Mouse (Mus musculus): ENCODE measurements at regions not wholly inside any gene's neighbourhood (a gene's known extent, or its start where the extent isn't known, plus 50 kb on each side); places are given as distances from the start of the nearest gene placed in this dataset.

DNA sequence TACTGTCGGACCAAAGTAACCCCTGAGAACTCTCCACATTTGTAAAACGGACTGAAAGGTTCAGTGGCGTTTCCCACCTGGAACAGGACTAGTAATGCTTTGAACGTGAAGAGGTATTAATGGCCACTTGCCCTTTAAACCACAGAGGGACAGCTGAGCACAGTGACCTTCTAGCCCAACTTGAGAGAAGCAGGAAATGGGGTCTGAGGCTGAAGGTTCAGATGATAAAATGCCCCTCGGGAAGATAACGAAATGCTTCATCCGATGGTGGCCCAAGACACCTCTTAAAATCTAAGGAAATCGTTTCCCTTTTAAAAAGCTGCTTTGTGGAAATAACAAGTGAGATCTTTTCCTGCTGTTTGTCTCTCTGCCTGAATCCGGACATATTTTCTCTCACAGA is 142.7 kb upstream of the Adgrl4 start:
- Histone ChIP-seq H3K4me1 (ENCODE audit: control insufficient read depth, insufficient read depth, low read length) (no peaks in the 10 kb centered on the region), H3K4me2 (ENCODE audit: low read depth, low read length) (no peak overlapping the region), H3K27ac (ENCODE audit: low read length) (no peak overlapping the region), H3K9me3 (replicated peaks; ENCODE audit: control insufficient read depth, low read length) (no peaks in the 10 kb centered on the region), H3K4me3 (ENCODE audit: low read length) (no peak overlapping the region), H3K9ac (ENCODE audit: low read length) (no peak overlapping the region), H3K36me3 (ENCODE audit: control insufficient read depth, insufficient read depth) (no peaks in the 10 kb centered on the region), H3K27me3 (ENCODE audit: control insufficient read depth, insufficient read depth, low read length) (no peaks in the 10 kb centered on the region)
- 56% methylated on average over 9 of the region's 9 CpGs for WGBS
- ATAC-seq (replicated peaks; ENCODE audit: extremely low read depth, insufficient read depth, low FRiP score), result no peak

DNA sequence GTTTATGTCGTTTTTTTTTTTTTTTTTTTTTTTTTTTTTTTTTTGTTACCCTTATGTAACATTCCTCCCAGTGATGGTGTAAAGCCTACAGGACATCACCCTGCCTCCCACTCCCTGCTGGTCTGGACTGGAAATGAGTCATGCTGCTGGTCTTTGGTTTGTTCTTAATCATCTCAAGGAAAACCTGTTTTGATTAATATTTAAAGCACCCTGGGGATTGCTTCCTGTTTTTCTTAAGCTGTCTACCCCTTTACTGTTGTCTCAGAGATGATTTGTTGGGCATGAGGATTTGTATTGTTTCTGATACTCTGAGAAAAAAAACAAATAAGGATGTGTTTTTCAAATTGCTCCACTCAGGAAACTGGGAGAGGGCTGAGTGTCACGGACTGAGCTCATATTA is 139.4 kb upstream of the Adgrl4 start:
- no peaks in the 10 kb centered on the region for H3K9me3 ChIP-seq (replicated peaks; ENCODE audit: control insufficient read depth, low read length)
- H3K4me3 ChIP-seq (ENCODE audit: low read length), result no peak overlapping the region
- no peak overlapping the region for H3K9ac ChIP-seq (ENCODE audit: low read length)
- H3K4me2 ChIP-seq (ENCODE audit: low read depth, low read length), result no peak overlapping the region
- H3K36me3 ChIP-seq (ENCODE audit: control insufficient read depth, insufficient read depth), result no peaks in the 10 kb centered on the region
- 37% methylated on average over 2 of the region's 2 CpGs for WGBS
- H3K27me3 ChIP-seq (ENCODE audit: control insufficient read depth, insufficient read depth, low read length), result no peaks in the 10 kb centered on the region
- ATAC-seq (replicated peaks; ENCODE audit: extremely low read depth, insufficient read depth, low FRiP score), result 0 out of 2 replicates have a peak, but pooled peaks have one; percentile 23
- no peak overlapping the region for H3K27ac ChIP-seq (ENCODE audit: low read length)
- H3K4me1 ChIP-seq (ENCODE audit: control insufficient read depth, insufficient read depth, low read length), result no peaks in the 10 kb centered on the region

DNA sequence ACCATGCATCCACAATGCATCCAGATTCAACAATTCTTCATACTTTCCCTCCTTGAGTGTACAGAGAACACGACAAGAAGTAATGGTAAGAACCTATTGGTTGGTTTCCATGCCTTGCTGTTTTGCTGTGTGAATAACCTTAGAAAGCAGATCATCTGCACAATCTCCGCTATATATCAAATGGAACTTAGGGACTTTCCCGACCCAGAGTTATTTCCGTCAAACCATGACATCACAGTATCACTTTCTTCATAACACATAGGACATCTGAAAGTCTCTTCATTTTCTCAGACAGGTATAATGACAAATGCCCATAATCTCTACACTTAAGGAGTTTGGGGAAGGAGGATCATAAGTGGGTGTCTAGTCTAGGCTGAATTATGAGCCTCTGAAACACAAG is 132.3 kb upstream of the Adgrl4 start:
- no peak overlapping the region for H3K4me3 ChIP-seq (ENCODE audit: low read length)
- H3K4me1 ChIP-seq (ENCODE audit: control insufficient read depth, insufficient read depth, low read length), result no peaks in the 10 kb centered on the region
- no peaks in the 10 kb centered on the region for H3K36me3 ChIP-seq (ENCODE audit: control insufficient read depth, insufficient read depth)
- WGBS, result 88% methylated on average over 4 of the region's 4 CpGs
- H3K27me3 ChIP-seq (ENCODE audit: control insufficient read depth, insufficient read depth, low read length), result no peaks in the 10 kb centered on the region
- no peaks in the 10 kb centered on the region for H3K9me3 ChIP-seq (replicated peaks; ENCODE audit: control insufficient read depth, low read length)
- no peak overlapping the region for H3K9ac ChIP-seq (ENCODE audit: low read length)
- H3K27ac ChIP-seq (ENCODE audit: low read length), result no peak overlapping the region
- no peak for ATAC-seq (replicated peaks; ENCODE audit: extremely low read depth, insufficient read depth, low FRiP score)
- H3K4me2 ChIP-seq (ENCODE audit: low read depth, low read length), result no peak overlapping the region

DNA sequence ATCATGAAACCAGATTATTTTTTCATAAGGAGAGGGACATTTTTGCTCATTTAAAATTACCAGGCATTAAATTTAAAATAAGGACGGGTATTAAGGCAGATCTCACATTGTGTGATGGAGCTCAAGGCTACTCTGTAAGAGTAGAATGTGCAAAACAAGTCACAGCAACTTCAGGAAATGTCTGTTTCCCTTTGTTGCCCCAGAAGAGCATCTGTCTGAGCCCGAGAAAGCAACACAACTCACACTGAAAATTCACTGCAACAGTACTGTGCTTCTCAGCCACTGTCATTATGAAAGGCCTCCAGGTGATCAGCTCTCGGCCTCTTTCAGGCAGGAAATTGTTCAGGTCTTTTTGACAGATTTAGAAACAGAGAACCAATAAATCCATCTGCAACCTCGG is 129.7 kb upstream of the Adgrl4 start:
- WGBS, result 45% methylated on average over 4 of the region's 4 CpGs
- H3K4me2 ChIP-seq (ENCODE audit: low read depth, low read length), result no peak overlapping the region
- no peak for ATAC-seq (replicated peaks; ENCODE audit: extremely low read depth, insufficient read depth, low FRiP score)
- no peaks in the 10 kb centered on the region for H3K27me3 ChIP-seq (ENCODE audit: control insufficient read depth, insufficient read depth, low read length)
- H3K36me3 ChIP-seq (ENCODE audit: control insufficient read depth, insufficient read depth), result no peaks in the 10 kb centered on the region
- H3K27ac ChIP-seq (ENCODE audit: low read length), result no peak overlapping the region
- H3K4me3 ChIP-seq (ENCODE audit: low read length), result no peak overlapping the region
- H3K4me1 ChIP-seq (ENCODE audit: control insufficient read depth, insufficient read depth, low read length), result no peaks in the 10 kb centered on the region
- H3K9ac ChIP-seq (ENCODE audit: low read length), result no peak overlapping the region
- H3K9me3 ChIP-seq (replicated peaks; ENCODE audit: control insufficient read depth, low read length), result no peaks in the 10 kb centered on the region

DNA sequence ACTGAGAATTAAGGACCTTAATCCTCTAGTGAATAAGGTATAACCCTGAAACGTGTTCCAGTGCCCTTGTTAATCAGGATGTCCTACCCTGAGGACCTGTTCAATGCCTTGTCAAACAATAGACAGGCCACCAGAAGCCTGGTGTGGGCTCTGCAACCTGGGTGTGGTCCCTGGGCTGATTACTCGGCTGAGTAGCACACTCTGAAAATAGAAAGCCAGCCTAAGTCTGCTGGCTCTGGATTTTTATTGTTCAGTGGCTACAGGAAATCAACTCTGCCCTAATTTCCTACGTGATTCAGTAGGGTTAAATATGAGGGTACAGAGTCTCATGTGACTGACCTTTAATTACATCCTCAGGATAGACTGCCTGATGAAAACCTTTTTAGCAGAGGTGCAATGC is 113.9 kb upstream of the Adgrl4 start:
- Histone ChIP-seq H3K27ac (ENCODE audit: low read length) (no peak overlapping the region), H3K9me3 (replicated peaks; ENCODE audit: control insufficient read depth, low read length) (no peaks in the 10 kb centered on the region), H3K4me1 (ENCODE audit: control insufficient read depth, insufficient read depth, low read length) (no peaks in the 10 kb centered on the region), H3K4me3 (ENCODE audit: low read length) (no peak overlapping the region), H3K27me3 (ENCODE audit: control insufficient read depth, insufficient read depth, low read length) (no peaks in the 10 kb centered on the region), H3K36me3 (ENCODE audit: control insufficient read depth, insufficient read depth) (no peaks in the 10 kb centered on the region), H3K9ac (ENCODE audit: low read length) (no peak overlapping the region), H3K4me2 (ENCODE audit: low read depth, low read length) (no peak overlapping the region)
- 11% methylated on average over 3 of the region's 3 CpGs for WGBS
- peak; percentile 78; the same call in 1 of the 2 replicates for ATAC-seq (replicated peaks; ENCODE audit: extremely low read depth, insufficient read depth, low FRiP score)

DNA sequence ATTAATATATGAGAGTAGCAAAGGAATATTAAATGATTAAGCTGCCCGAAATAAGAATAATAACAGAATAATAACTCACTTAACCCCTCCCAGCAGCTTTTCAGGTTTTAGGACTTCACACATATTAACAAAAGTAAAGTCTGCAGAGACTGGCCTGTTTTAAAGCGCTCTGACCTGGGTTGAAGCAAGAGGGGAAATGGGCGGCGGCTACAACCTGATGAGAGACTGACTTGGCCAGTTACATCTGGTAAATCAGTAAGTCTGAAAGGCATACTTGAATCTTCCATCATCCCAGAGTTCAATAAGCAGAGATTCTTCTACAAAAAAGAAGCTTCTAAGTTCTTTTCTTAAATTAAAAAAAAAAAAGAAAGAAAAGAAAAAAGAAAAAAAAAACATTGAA is 107.9 kb upstream of the Adgrl4 start:
- Histone ChIP-seq H3K4me2 (ENCODE audit: low read depth, low read length) (no peak overlapping the region), H3K27ac (ENCODE audit: low read length) (no peak overlapping the region), H3K27me3 (ENCODE audit: control insufficient read depth, insufficient read depth, low read length) (no peaks in the 10 kb centered on the region), H3K9me3 (replicated peaks; ENCODE audit: control insufficient read depth, low read length) (no peaks in the 10 kb centered on the region), H3K9ac (ENCODE audit: low read length) (no peak overlapping the region), H3K36me3 (ENCODE audit: control insufficient read depth, insufficient read depth) (no peaks in the 10 kb centered on the region), H3K4me3 (ENCODE audit: low read length) (no peak overlapping the region), H3K4me1 (ENCODE audit: control insufficient read depth, insufficient read depth, low read length) (peaks cover 4% of the 10 kb centered on the region; the same call in 1 of the 2 replicates)
- WGBS, result 82% methylated on average over 4 of the region's 4 CpGs
- no peak for ATAC-seq (replicated peaks; ENCODE audit: extremely low read depth, insufficient read depth, low FRiP score)

DNA sequence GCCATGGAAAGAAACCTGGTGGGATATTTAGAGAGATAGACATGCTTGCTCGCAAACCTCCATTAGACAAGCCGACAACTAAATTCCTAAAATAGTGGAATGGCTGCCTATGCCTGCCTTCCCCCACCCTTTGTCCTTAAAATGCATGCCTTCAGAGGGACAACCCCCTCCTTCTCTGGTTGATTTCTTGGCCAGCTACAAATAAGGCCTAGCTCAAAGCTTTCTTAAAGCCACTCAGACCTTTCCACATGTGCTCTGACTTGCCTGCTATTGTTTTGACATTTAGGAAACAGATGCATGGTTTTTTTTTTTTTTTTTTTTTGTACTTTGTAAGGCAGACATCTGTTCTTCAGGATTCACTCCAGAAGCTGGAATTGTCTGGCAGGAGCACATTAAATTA is 105.8 kb upstream of the Adgrl4 start:
- ATAC-seq (replicated peaks; ENCODE audit: extremely low read depth, insufficient read depth, low FRiP score), result no peak
- no peak overlapping the region for H3K27ac ChIP-seq (ENCODE audit: low read length)

DNA sequence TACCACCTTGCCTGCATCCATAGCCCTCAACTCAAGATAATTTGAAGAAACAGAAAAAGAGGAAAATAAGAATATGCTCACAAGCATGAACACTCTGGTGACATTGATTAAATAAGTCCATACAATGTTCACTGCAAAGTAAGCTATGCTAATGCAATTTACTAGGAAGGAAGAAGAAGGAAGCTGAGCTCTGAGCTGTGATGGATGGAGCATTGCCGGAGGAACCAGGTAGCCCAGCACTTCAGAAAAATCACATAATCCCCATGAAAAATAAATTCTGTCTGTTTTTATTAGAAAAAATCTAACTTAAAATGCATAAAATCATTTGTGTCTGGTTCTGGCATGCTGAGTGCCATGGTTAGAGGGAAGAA is 105.4 kb upstream of the Adgrl4 start:
- no peak for ATAC-seq (replicated peaks; ENCODE audit: extremely low read depth, insufficient read depth, low FRiP score)
- no peak overlapping the region for H3K4me2 ChIP-seq (ENCODE audit: low read depth, low read length)
- no peak overlapping the region for H3K27ac ChIP-seq (ENCODE audit: low read length)
- H3K27me3 ChIP-seq (ENCODE audit: control insufficient read depth, insufficient read depth, low read length), result no peaks in the 10 kb centered on the region
- 80% methylated on average over 1 of the region's 1 CpGs for WGBS
- H3K9ac ChIP-seq (ENCODE audit: low read length), result no peak overlapping the region
- H3K4me1 ChIP-seq (ENCODE audit: control insufficient read depth, insufficient read depth, low read length), result peaks cover 4% of the 10 kb centered on the region; the same call in 1 of the 2 replicates
- no peak overlapping the region for H3K4me3 ChIP-seq (ENCODE audit: low read length)
- no peaks in the 10 kb centered on the region for H3K36me3 ChIP-seq (ENCODE audit: control insufficient read depth, insufficient read depth)
- no peaks in the 10 kb centered on the region for H3K9me3 ChIP-seq (replicated peaks; ENCODE audit: control insufficient read depth, low read length)

More for the DNA sequence above, 105.8 kb upstream of the Adgrl4 start:
- Histone ChIP-seq H3K4me1 (ENCODE audit: control insufficient read depth, insufficient read depth, low read length) (peaks cover 4% of the 10 kb centered on the region; the same call in 1 of the 2 replicates), H3K4me3 (ENCODE audit: low read length) (no peak overlapping the region), H3K9me3 (replicated peaks; ENCODE audit: control insufficient read depth, low read length) (no peaks in the 10 kb centered on the region), H3K4me2 (ENCODE audit: low read depth, low read length) (no peak overlapping the region), H3K27me3 (ENCODE audit: control insufficient read depth, insufficient read depth, low read length) (no peaks in the 10 kb centered on the region), H3K9ac (ENCODE audit: low read length) (no peak overlapping the region), H3K36me3 (ENCODE audit: control insufficient read depth, insufficient read depth) (no peaks in the 10 kb centered on the region)
- whole genome bisulfite sequencing, result 32% methylated on average over 2 of the region's 2 CpGs

DNA sequence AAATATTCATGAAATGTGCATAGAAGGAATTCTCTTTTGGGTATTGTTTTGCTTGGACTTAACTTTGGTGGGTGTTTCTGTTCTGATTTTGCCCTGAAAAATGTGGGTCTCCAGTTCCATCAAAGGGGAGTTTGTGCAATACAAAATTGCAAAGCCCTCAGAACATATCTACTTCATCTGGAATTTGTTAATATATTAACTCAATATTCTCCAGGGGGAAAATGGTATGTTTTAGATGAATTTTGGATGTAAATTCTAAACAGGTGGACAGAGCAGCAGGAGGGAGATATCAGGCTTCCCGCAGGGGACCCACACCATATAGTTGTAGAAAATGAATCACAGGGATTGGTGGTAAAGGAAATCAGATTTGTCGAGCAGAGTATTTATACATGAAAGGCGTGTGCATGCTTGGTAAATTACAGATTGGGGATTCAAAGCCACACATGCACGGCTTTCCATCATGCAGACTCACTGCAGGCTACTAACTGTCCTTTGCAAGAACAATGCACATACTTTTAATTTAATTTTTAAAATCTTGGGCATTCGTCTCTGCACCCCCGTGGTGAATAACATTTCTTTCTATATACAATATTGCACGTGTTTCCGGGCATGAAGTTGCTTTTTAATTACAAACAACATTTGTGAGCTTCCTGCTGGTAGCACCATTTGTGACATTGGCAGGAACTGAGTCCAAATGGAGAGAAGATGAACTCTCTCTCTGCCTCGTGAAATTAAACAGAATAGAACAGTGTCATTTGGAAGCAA is 104.8 kb upstream of the Adgrl4 start:
- Histone ChIP-seq H3K27me3 (ENCODE audit: control insufficient read depth, insufficient read depth, low read length) (no peaks in the 10 kb centered on the region), H3K27ac (ENCODE audit: low read length) (no peak overlapping the region), H3K36me3 (ENCODE audit: control insufficient read depth, insufficient read depth) (no peaks in the 10 kb centered on the region), H3K9ac (ENCODE audit: low read length) (no peak overlapping the region), H3K4me2 (ENCODE audit: low read depth, low read length) (no peak overlapping the region), H3K9me3 (replicated peaks; ENCODE audit: control insufficient read depth, low read length) (no peaks in the 10 kb centered on the region), H3K4me3 (ENCODE audit: low read length) (no peak overlapping the region), H3K4me1 (ENCODE audit: control insufficient read depth, insufficient read depth, low read length) (peaks cover 4% of the 10 kb centered on the region; the same call in 1 of the 2 replicates)
- whole genome bisulfite sequencing, result 82% methylated on average over 9 of the region's 9 CpGs
- no peak for ATAC-seq (replicated peaks; ENCODE audit: extremely low read depth, insufficient read depth, low FRiP score)
